Mouse (Mus musculus): ENCODE results near the gene Itgb1bp1. TPM values are rescaled to one million over a fixed set of nuclear protein-coding genes. Genes with fewer than 3 reads are reported as not detected.
A peak's percentile ranks its signal among the peaks of the same experiment; 100 is the strongest.

Itgb1bp1 gene
- polyA plus RNA-seq, 1 experiment from 2014 or later: 39.2 TPM

GRCm38 (mm10) chr12:21320317-21320716 lies 34.2 kb upstream of the Itgb1bp1 start:
- Histone ChIP-seq H3K4me2 (no peak overlapping the region), H3K9me3 (no peaks in the 10 kb centered on the region), H3K27ac (no peak overlapping the region), H3K4me3 (replicated peaks) (no peak overlapping the region), H3K27me3 (no peaks in the 10 kb centered on the region), H3K9ac (no peak overlapping the region), H3K36me3 (replicated peaks) (peaks cover 46% of the 10 kb centered on the region), H3K4me1 (peaks cover 9% of the 10 kb centered on the region)
- WGBS: 89% methylated on average over 4 of the region's 4 CpGs
- ATAC-seq (ENCODE audit: low FRiP score): no peak

DNA sequence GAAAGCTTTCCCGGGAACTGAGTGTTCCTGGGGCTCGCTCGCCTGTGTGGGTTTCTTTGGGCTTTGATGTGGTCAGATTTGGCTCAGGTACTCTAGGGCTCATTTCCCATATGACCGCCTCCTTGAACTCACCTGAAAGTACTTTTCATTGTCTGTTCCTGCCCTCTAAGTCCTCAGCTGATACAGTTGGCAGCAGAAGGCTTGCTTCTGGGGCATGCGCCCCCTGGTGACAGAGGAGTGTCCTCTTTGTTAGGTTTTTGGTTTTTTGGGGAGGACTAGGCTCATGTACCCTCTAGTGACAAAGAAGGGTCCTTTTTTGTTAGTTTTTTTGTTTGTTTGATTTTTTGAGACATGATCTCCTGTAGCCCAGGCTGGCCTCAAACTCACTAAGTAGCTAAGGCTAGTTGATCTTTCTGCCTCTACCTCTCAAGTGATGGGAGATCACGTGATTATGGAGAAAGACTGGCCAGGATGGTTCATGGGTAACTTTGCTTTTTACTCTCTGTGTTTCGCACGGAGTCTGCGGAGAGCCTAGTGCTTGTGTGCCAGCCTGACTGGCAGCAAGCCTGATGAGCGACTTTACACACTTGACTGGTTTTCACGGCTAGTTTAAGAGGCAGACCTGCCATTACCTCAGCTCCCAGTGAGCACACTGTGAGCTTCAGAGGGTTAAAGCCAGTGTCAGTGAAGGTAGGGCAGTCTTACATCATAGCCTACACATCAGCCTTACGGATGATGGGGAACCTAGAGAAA lies 32.2 kb upstream of the Itgb1bp1 start:
- 79% methylated on average over 12 of the region's 12 CpGs for WGBS
- no peak overlapping the region for H3K27ac ChIP-seq
- no peak overlapping the region for H3K4me2 ChIP-seq
- H3K4me1 ChIP-seq: peaks cover 9% of the 10 kb centered on the region
- no peak for ATAC-seq (ENCODE audit: low FRiP score)
- H3K27me3 ChIP-seq: no peaks in the 10 kb centered on the region
- peaks cover 53% of the 10 kb centered on the region for H3K36me3 ChIP-seq (replicated peaks)
- no peak overlapping the region for H3K4me3 ChIP-seq (replicated peaks)
- H3K9ac ChIP-seq: no peak overlapping the region
- H3K9me3 ChIP-seq: no peaks in the 10 kb centered on the region

GRCm38 (mm10) chr12:21316869-21317265 lies 30.8 kb upstream of the Itgb1bp1 start:
- H3K9me3 ChIP-seq: no peaks in the 10 kb centered on the region
- H3K36me3 ChIP-seq (replicated peaks): peaks cover 53% of the 10 kb centered on the region
- WGBS: 29% methylated on average over 7 of the region's 7 CpGs
- H3K4me2 ChIP-seq: peak overlapping the region; percentile 66
- H3K9ac ChIP-seq: 0 out of 2 replicates have a peak overlapping the region, but pooled peaks have one; percentile 77
- ATAC-seq (ENCODE audit: low FRiP score): no peak
- H3K4me3 ChIP-seq (replicated peaks): peak overlapping the region; percentile 70
- peaks cover 9% of the 10 kb centered on the region for H3K4me1 ChIP-seq
- no peaks in the 10 kb centered on the region for H3K27me3 ChIP-seq
- no peak overlapping the region for H3K27ac ChIP-seq

DNA sequence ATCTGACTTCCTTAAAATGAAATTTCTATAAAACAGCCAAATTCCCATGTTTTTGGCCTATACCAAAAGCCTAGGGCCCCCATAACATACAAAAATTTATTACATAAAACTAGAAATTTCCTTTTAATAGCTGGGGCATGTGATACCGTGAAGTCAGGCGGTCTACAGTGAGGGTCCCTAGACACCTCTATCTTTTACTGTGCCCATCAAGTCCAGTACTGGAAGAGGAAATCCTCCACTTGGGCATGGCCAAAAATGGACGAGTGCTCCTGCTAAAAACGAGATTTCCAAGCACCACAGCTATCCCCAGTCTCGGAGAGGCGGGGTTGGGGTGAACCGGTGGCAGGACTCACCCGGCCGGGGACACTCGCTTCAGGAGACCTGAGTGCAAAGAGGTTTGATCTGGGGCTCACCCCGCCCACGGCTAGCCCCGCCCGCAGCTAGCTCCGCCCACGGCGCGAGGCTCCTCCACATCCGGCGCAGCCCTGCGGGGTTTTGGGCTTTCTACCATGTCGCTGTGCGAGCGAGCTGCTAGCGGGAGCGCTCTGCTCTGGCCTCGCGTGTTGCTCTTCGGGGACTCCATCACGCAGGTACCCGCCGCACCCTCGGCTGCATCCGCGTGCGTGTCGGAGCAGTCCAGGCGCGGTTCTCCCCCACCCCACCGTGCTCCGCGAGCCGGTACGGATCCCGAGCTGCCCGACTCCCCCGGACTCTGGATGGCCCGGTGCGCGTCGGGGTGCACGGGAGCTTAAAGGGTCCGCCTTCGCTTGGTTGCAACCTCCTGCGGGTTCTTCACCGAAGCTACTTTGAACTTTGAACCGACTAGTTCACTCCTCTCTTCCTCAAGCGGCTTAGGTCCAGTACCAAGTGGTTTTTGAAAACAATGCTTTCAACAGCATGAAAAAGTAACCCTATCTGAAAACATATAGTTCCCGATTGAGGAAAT lies 30.1 kb upstream of the Itgb1bp1 start, which contains the start of gene Iah1:
Gene Iah1 (plus strand): TSS at position 467 of the 946 bp plus-strand sequence.
- Histone ChIP-seq H3K9me3 (no peaks in the 10 kb centered on the region), H3K4me1 (peaks cover 9% of the 10 kb centered on the region), H3K4me2 (peak within 1 kb of the TSS; percentile 66), H3K9ac (peak within 1 kb of the TSS; percentile 77), H3K27me3 (no peaks in the 10 kb centered on the region), H3K4me3 (replicated peaks) (peak within 1 kb of the TSS; percentile 70), H3K27ac (0 out of 2 replicates have a peak within 1 kb of the TSS, but pooled peaks have one; percentile 61), H3K36me3 (replicated peaks) (peaks cover 56% of the 10 kb centered on the region)
- WGBS: 3% methylated on average over 58 of the region's 59 CpGs
- peak; percentile 95 for ATAC-seq (ENCODE audit: low FRiP score)

DNA sequence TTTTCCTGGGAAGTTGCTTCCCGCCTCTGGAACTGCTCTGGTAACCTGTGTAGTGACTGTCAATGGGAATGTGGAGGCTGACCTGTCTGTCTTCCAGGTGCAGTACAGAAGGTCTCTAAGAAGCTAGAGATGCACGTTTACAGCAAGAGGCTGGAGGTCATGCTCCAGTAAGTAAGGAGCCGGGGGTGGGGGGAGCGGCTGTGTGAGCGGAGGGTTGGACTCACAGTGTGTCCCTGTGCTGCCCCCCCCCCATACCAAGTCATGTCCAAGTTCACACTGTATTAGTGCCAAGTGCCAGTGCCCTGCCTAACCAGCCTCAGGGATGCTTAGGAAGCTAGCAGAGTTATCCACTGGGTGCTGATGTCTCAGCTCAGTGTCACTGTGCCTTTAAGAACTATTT lies 26.1 kb upstream of the Itgb1bp1 start:
- H3K36me3 ChIP-seq (replicated peaks): peaks cover 79% of the 10 kb centered on the region
- peaks cover 5% of the 10 kb centered on the region for H3K4me1 ChIP-seq
- H3K27me3 ChIP-seq: no peaks in the 10 kb centered on the region
- H3K9ac ChIP-seq: no peak overlapping the region
- no peak overlapping the region for H3K4me2 ChIP-seq
- WGBS: 90% methylated on average over 5 of the region's 5 CpGs
- ATAC-seq (ENCODE audit: low FRiP score): no peak
- H3K4me3 ChIP-seq (replicated peaks): no peak overlapping the region
- no peak overlapping the region for H3K27ac ChIP-seq
- H3K9me3 ChIP-seq: no peaks in the 10 kb centered on the region

DNA sequence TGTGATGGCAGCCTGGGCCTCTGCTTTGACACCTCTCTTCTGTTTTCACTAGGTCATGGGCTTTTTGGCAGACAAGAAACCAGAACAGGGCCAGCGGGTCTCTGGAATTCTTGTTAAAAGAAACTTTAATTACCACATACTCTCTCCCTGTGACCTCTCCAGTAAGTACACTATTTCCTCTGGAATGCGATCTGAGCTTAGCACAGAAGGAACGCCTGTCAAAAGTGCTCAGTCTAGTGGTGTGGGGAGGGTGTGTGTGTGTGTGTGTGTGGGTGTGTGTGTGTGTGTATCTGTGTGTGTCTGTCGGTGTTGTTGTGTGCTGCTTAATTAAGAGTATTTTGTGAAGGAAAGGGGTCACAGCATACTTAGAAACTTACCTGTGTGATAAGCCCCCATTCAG lies 20.6 kb upstream of the Itgb1bp1 start:
- no peak overlapping the region for H3K9ac ChIP-seq
- no peaks in the 10 kb centered on the region for H3K9me3 ChIP-seq
- H3K4me2 ChIP-seq: no peak overlapping the region
- no peaks in the 10 kb centered on the region for H3K27me3 ChIP-seq
- no peak for ATAC-seq (ENCODE audit: low FRiP score)
- no peak overlapping the region for H3K4me3 ChIP-seq (replicated peaks)
- 85% methylated on average over 4 of the region's 4 CpGs for WGBS
- no peaks in the 10 kb centered on the region for H3K4me1 ChIP-seq
- no peak overlapping the region for H3K27ac ChIP-seq
- H3K36me3 ChIP-seq (replicated peaks): peaks cover 96% of the 10 kb centered on the region

DNA sequence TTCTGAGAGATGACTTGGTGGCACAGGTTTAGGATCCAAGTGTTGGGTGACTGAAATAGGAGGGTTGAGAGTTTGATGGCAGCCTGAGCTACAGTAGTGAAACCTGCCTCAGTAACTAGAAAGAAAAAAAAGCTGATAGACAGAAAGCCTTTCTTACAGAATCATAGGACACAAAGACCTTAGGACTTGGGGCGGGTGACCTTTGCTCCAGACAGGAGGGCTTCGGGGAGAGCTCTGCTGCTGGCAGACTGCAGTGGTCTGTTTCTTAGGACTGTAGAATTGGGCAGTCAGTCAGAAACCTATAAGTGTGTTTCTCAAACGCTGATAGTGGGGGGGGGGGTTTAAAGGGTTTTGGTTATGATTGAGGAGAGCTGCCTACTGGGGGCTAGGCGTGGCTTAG lies 19.7 kb upstream of the Itgb1bp1 start:
- ATAC-seq (ENCODE audit: low FRiP score): no peak
- no peak overlapping the region for H3K27ac ChIP-seq
- H3K4me2 ChIP-seq: no peak overlapping the region
- 88% methylated on average over 4 of the region's 4 CpGs for WGBS
- no peaks in the 10 kb centered on the region for H3K9me3 ChIP-seq
- no peak overlapping the region for H3K4me3 ChIP-seq (replicated peaks)
- H3K27me3 ChIP-seq: no peaks in the 10 kb centered on the region
- no peaks in the 10 kb centered on the region for H3K4me1 ChIP-seq
- no peak overlapping the region for H3K9ac ChIP-seq
- peaks cover 96% of the 10 kb centered on the region for H3K36me3 ChIP-seq (replicated peaks)

- Histone ChIP-seq H3K4me1 (no peaks in the 10 kb centered on the region), H3K4me3 (replicated peaks) (no peak overlapping the region), H3K27ac (no peak overlapping the region), H3K36me3 (replicated peaks) (peaks cover 89% of the 10 kb centered on the region), H3K9me3 (no peaks in the 10 kb centered on the region), H3K4me2 (no peak overlapping the region), H3K9ac (no peak overlapping the region), H3K27me3 (no peaks in the 10 kb centered on the region)
- WGBS: 93% methylated on average over 5 of the region's 5 CpGs
- no peak for ATAC-seq (ENCODE audit: low FRiP score)
Observed at GRCm38 (mm10) chr12:21302361-21302783, 16.3 kb upstream of the Itgb1bp1 start.

- 92% methylated on average over 8 of the region's 8 CpGs for WGBS
- ATAC-seq (ENCODE audit: low FRiP score): no peak
- peaks cover 90% of the 10 kb centered on the region for H3K36me3 ChIP-seq (replicated peaks)
- no peak overlapping the region for H3K4me3 ChIP-seq (replicated peaks)
- no peak overlapping the region for H3K27ac ChIP-seq
- no peaks in the 10 kb centered on the region for H3K4me1 ChIP-seq
- H3K9me3 ChIP-seq: no peaks in the 10 kb centered on the region
- H3K4me2 ChIP-seq: no peak overlapping the region
- H3K27me3 ChIP-seq: no peaks in the 10 kb centered on the region
- no peak overlapping the region for H3K9ac ChIP-seq
Observed at GRCm38 (mm10) chr12:21301932-21302331, 15.8 kb upstream of the Itgb1bp1 start.

- no peaks in the 10 kb centered on the region for H3K27me3 ChIP-seq
- H3K4me3 ChIP-seq (replicated peaks): no peak overlapping the region
- H3K4me1 ChIP-seq: no peaks in the 10 kb centered on the region
- WGBS: 96% methylated on average over 7 of the region's 7 CpGs
- H3K9me3 ChIP-seq: no peaks in the 10 kb centered on the region
- H3K4me2 ChIP-seq: no peak overlapping the region
- ATAC-seq (ENCODE audit: low FRiP score): no peak
- no peak overlapping the region for H3K9ac ChIP-seq
- H3K36me3 ChIP-seq (replicated peaks): peaks cover 90% of the 10 kb centered on the region
- no peak overlapping the region for H3K27ac ChIP-seq
Observed at GRCm38 (mm10) chr12:21301324-21301723, 15.2 kb upstream of the Itgb1bp1 start.

GRCm38 (mm10) chr12:21298856-21299255 lies 12.8 kb upstream of the Itgb1bp1 start:
- H3K27ac ChIP-seq: no peak overlapping the region
- 97% methylated on average over 11 of the region's 11 CpGs for WGBS
- H3K4me1 ChIP-seq: no peaks in the 10 kb centered on the region
- H3K27me3 ChIP-seq: no peaks in the 10 kb centered on the region
- H3K9ac ChIP-seq: no peak overlapping the region
- peaks cover 90% of the 10 kb centered on the region for H3K36me3 ChIP-seq (replicated peaks)
- H3K9me3 ChIP-seq: no peaks in the 10 kb centered on the region
- no peak for ATAC-seq (ENCODE audit: low FRiP score)
- H3K4me2 ChIP-seq: no peak overlapping the region
- no peak overlapping the region for H3K4me3 ChIP-seq (replicated peaks)

GRCm38 (mm10) chr12:21289651-21290050 lies 3.6 kb upstream of the Itgb1bp1 start:
- no peaks in the 10 kb centered on the region for H3K27me3 ChIP-seq
- ATAC-seq (ENCODE audit: low FRiP score): no peak
- no peak overlapping the region for H3K27ac ChIP-seq
- no peak overlapping the region for H3K9ac ChIP-seq
- H3K9me3 ChIP-seq: no peaks in the 10 kb centered on the region
- no peak overlapping the region for H3K4me2 ChIP-seq
- no peak overlapping the region for H3K4me3 ChIP-seq (replicated peaks)
- peaks cover 34% of the 10 kb centered on the region for H3K36me3 ChIP-seq (replicated peaks)
- WGBS: 86% methylated on average over 6 of the region's 6 CpGs
- H3K4me1 ChIP-seq: peaks cover 19% of the 10 kb centered on the region
